ENCODE assay signal across 24 mouse cellular contexts in genomic region chr9:75163650-75164049, GRCm38 (mm10).
A peak's percentile ranks its signal among the peaks of the same experiment; 100 is the strongest.
DNase-seq lines count a peak whose midpoint lies in the region; ATAC-seq and TF ChIP-seq lines count a peak whose summit lies in the region.
"Had no signal": no experiment of that assay in that cellular context is flagged by ENCODE, and none has a peak within 500 bp of the region (broad histone marks: within the 10 kb centered on the region; RNA-seq: fewer than 3 reads in every experiment).

No protein-coding gene starts in this region.

- ATAC-seq in intestine, embryonic 16.5 days: no peak
- ATAC-seq: forebrain, embryonic 14.5 days; Patski had no signal

- no peaks in the 10 kb centered on the region for H3K27me3 ChIP-seq in intestine, embryonic 16.5 days (replicated peaks; ENCODE audit: control insufficient read depth, insufficient read depth, low read length)
- H3K27me3 ChIP-seq: CH12.LX; embryonic facial prominence, embryonic 15.5 days; heart, embryonic 15.5 days; hindbrain, embryonic 12.5 days; limb, embryonic 13.5 days; liver, embryonic 13.5 days; midbrain, embryonic 12.5 days; Patski had no signal

- peak; percentile 54 for DNase-seq in gastrocnemius, adult 2 months
- no peak for DNase-seq in gastrocnemius, postnatal 4 days (ENCODE audit: low spot score in 2 of 2)
- peak; percentile 27 for DNase-seq in cerebellum, adult 8-10 months
- peak; percentile 19 to 29 for DNase-seq in cerebellum, postnatal 14 days
- peak; percentile 17 to 22 for DNase-seq in heart, postnatal 14 days
- DNase-seq in liver: no peak
- DNase-seq: adrenal gland, postnatal 36 days; B cell, adult 2 months; gastrocnemius, postnatal 25 days; kidney, adult 11 months; kidney, postnatal 4 days; liver, embryonic 13.5 days; lung, embryonic 14.5 days; thymus, adult 18-20 months had no signal

- no peak for TF ChIP-seq CTCF in gastrocnemius, adult 2 months (IDR thresholded peaks at IDR 0.05)

- H3K36me3 ChIP-seq in intestine, embryonic 16.5 days (ENCODE audit: control insufficient read depth, insufficient read depth, low read length): no peaks in the 10 kb centered on the region
- H3K36me3 ChIP-seq: liver, embryonic 13.5 days had no signal

- peak overlapping the region; percentile 48 for H3K27ac ChIP-seq in gastrocnemius, adult 2 months
- no peak overlapping the region for H3K27ac ChIP-seq in intestine, embryonic 16.5 days (ENCODE audit: low read length)
- H3K27ac ChIP-seq: embryonic facial prominence, embryonic 15.5 days; hindbrain, embryonic 12.5 days; limb, embryonic 13.5 days; liver, embryonic 13.5 days; midbrain, embryonic 12.5 days had no signal

- H3K4me2 ChIP-seq in intestine, embryonic 16.5 days (ENCODE audit: low read depth, low read length): no peak overlapping the region
- H3K4me2 ChIP-seq: embryonic facial prominence, embryonic 15.5 days; heart, embryonic 15.5 days; hindbrain, embryonic 12.5 days; limb, embryonic 13.5 days; liver, embryonic 13.5 days; lung, embryonic 14.5 days; midbrain, embryonic 12.5 days had no signal

- no peaks in the 10 kb centered on the region for H3K9me3 ChIP-seq in intestine, embryonic 16.5 days (ENCODE audit: control insufficient read depth, low read length)
- H3K9me3 ChIP-seq: embryonic facial prominence, embryonic 15.5 days; G1E; heart, embryonic 15.5 days; hindbrain, embryonic 12.5 days; limb, embryonic 13.5 days; liver, embryonic 13.5 days; midbrain, embryonic 12.5 days had no signal

- H3K9ac ChIP-seq in intestine, embryonic 16.5 days (ENCODE audit: low read depth, low read length): no peak overlapping the region
- H3K9ac ChIP-seq: embryonic facial prominence, embryonic 15.5 days; heart, embryonic 15.5 days; hindbrain, embryonic 12.5 days; limb, embryonic 13.5 days; liver, embryonic 13.5 days; lung, embryonic 14.5 days; midbrain, embryonic 12.5 days had no signal

- no peaks in the 10 kb centered on the region for H3K4me1 ChIP-seq in intestine, embryonic 16.5 days (ENCODE audit: control insufficient read depth, insufficient read depth, low read length)
- H3K4me1 ChIP-seq: embryonic facial prominence, embryonic 15.5 days; hindbrain, embryonic 12.5 days; limb, embryonic 13.5 days; liver, embryonic 13.5 days; midbrain, embryonic 12.5 days had no signal

- H3K4me3 ChIP-seq in gastrocnemius, adult 2 months: no peak overlapping the region
- H3K4me3 ChIP-seq in intestine, embryonic 16.5 days (ENCODE audit: low read length): no peak overlapping the region
- H3K4me3 ChIP-seq: embryonic facial prominence, embryonic 15.5 days; heart, embryonic 15.5 days; hindbrain, embryonic 12.5 days; limb, embryonic 13.5 days; liver, embryonic 13.5 days; midbrain, embryonic 12.5 days had no signal

- intact Hi-C loops in gastrocnemius, adult 2 months (cut with DNase I): no loop called here
- intact Hi-C loops in heart, postnatal 14 days (cut with DNase I): no loop called here

Comparison
In these comparisons a context has a peak if more than half of its experiments do, and no peak if none do; other contexts are left out.
1. DNase-seq: peak in gastrocnemius, adult 2 months (single experiment), cerebellum, adult 8-10 months (single experiment), cerebellum, postnatal 14 days (2 of 2) and heart, postnatal 14 days (2 of 2); none in gastrocnemius, postnatal 4 days (0 of 2) and liver (single experiment).